ENCODE assay signal across 12 mouse cellular contexts in genomic region chr9:62508740-62509524, GRCm38 (mm10). TPM values are rescaled to one million over a fixed set of nuclear protein-coding genes. Genes with fewer than 3 reads are reported as not detected.
DNase-seq lines count a peak whose midpoint lies in the region; ATAC-seq lines count a peak whose summit lies in the region.
"Had no signal": no experiment of that assay in that cellular context is flagged by ENCODE, and none has a peak within 500 bp of the region (broad histone marks: within the 10 kb centered on the region; RNA-seq: fewer than 3 reads in every experiment).

No protein-coding gene starts in this region.

- WGBS in forebrain, embryonic 15.5 days: 54% methylated on average over 10 of the region's 10 CpGs
- 55% methylated on average over 10 of the region's 10 CpGs for WGBS in midbrain, embryonic 13.5 days

- no peak overlapping the region for H3K9ac ChIP-seq in forebrain, embryonic 15.5 days (replicated peaks)
- peak overlapping the region; percentile 24; the same call in 1 of the 2 replicates for H3K9ac ChIP-seq in midbrain, embryonic 13.5 days (replicated peaks)
- H3K9ac ChIP-seq: heart, embryonic 13.5 days had no signal

- ATAC-seq in forebrain, embryonic 15.5 days (replicated peaks): no peak
- ATAC-seq in midbrain, embryonic 13.5 days: peak; percentile 65

- no peaks in the 10 kb centered on the region for H3K9me3 ChIP-seq in forebrain, embryonic 15.5 days
- H3K9me3 ChIP-seq in midbrain, embryonic 13.5 days: no peaks in the 10 kb centered on the region
- H3K9me3 ChIP-seq: heart, embryonic 13.5 days had no signal

- no peak overlapping the region for H3K4me3 ChIP-seq in forebrain, embryonic 15.5 days
- H3K4me3 ChIP-seq in midbrain, embryonic 13.5 days (replicated peaks): no peak overlapping the region
- H3K4me3 ChIP-seq: heart, embryonic 13.5 days; myocyte had no signal

- H3K4me2 ChIP-seq in forebrain, embryonic 15.5 days (replicated peaks): no peak overlapping the region
- peak overlapping the region; percentile 2; the same call in 1 of the 2 replicates for H3K4me2 ChIP-seq in midbrain, embryonic 13.5 days (replicated peaks)
- H3K4me2 ChIP-seq: heart, embryonic 13.5 days had no signal

- H3K27ac ChIP-seq in forebrain, embryonic 15.5 days (replicated peaks): peak overlapping the region; percentile 82
- peak overlapping the region; percentile 77 for H3K27ac ChIP-seq in midbrain, embryonic 13.5 days
- H3K27ac ChIP-seq: heart, embryonic 13.5 days had no signal

- DNase-seq in CD4-positive helper T cell, adult 2 months (ENCODE audit: low read depth, low spot score): peak; percentile 18
- peak; percentile 86 for DNase-seq in brain, adult 2 months (ENCODE audit: low read depth, low spot score)
- no peak for DNase-seq in MN1 (ENCODE audit: low spot score)
- DNase-seq in frontal cortex, postnatal 25 days (ENCODE audit: low spot score in 2 of 2): no peak
- DNase-seq in yolk sac, embryonic 10.5 days (ENCODE audit: low spot score): no peak
- DNase-seq: kidney, adult 8-10 months; lung, adult 2 months; thymus, adult 18-20 months had no signal

- peaks cover 59% of the 10 kb centered on the region for H3K4me1 ChIP-seq in forebrain, embryonic 15.5 days
- H3K4me1 ChIP-seq in midbrain, embryonic 13.5 days (replicated peaks): peaks cover 55% of the 10 kb centered on the region

- H3K27me3 ChIP-seq in forebrain, embryonic 15.5 days: no peaks in the 10 kb centered on the region
- H3K27me3 ChIP-seq in midbrain, embryonic 13.5 days: 0 out of 2 replicates have a peak, but pooled peaks cover 5% of the 10 kb centered on the region
- H3K27me3 ChIP-seq: heart, embryonic 13.5 days had no signal

- no peaks in the 10 kb centered on the region for H3K36me3 ChIP-seq in forebrain, embryonic 15.5 days
- no peaks in the 10 kb centered on the region for H3K36me3 ChIP-seq in midbrain, embryonic 13.5 days
- H3K36me3 ChIP-seq: heart, embryonic 13.5 days had no signal

RNA-seq across cellular contexts. Expression of gene Coro2b, which starts 27.9 kb away (rescaled TPM):
- 41.0 and 48.8 TPM in 2 replicates for polyA plus RNA-seq in forebrain, embryonic 15.5 days (2015; fragmentation: Nextera tagmentation; extraction: Ambion mirVana)
- 28.4 and 34.7 TPM in 2 replicates for polyA plus RNA-seq in midbrain, embryonic 13.5 days (2015; fragmentation: Nextera tagmentation; extraction: Ambion mirVana)

Comparison
In these comparisons a context has a peak if more than half of its experiments do, and no peak if none do; other contexts are left out.
1. DNase-seq: peak in CD4-positive helper T cell, adult 2 months (single experiment) and brain, adult 2 months (single experiment); none in MN1 (single experiment), frontal cortex, postnatal 25 days (0 of 2) and yolk sac, embryonic 10.5 days (single experiment).